Mouse (Mus musculus) liver, embryonic 14.5 days (tissue): ENCODE measurements around the gene Crnkl1.

Source experiments
- CTCF ChIP-seq: IDR thresholded peaks from 2 replicates; pipeline ENCODE4 v1.5.1; 2016; ENCODE audit warnings: antibody characterized with exemption, low read depth, control low read depth
- EP300 ChIP-seq: IDR thresholded peaks from 2 replicates; pipeline ENCODE4 v1.6.1; 2016; ENCODE audit warnings: antibody characterized with exemption, low read depth

DNA sequence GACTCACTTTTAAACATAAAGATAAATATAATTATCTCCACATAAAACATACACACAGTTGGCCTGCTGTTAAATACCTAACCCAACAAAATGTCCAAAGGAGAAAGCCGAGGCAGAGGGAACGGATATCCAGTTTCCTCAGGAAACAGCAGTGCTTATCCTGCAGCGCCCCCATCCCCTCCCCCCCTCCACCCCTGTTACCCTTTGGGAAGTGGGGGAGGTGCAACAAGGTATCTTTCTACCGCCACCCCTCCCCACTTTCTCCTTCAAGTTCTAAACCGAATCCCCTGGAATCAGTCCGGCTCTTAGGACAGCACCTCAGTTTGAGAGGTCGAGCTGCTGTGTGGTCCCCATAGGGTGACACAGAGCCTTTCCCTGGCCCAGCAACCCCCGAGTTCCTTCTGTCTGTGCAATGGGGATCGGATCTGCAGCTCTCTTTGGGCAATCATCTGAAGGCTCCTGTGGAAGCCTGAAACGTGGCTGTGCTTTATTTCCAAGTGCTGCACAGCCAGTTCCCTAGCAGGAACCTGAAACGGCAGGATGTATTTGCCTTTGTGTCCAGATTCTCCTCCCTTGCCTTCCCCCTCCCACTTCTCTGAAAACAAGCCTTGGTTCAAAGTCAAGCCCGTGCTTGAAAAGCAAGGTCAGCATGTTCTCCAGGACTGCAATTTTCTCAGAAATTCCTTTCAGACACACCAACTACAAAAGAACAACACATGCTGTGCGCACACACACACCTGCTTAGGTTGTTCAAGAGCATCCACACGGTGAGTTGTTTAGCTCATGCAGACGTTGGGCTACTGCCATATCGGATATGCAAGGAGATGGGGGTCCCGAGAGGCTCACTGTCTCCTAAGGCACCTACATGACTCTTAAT is 50.5 kb downstream of the Crnkl1 start:
- TF ChIP-seq EP300: no peak
- TF ChIP-seq CTCF: no peak
